8 mouse cellular contexts compared by ENCODE assay signal in genomic region chr5:36489225-36489624, GRCm38 (mm10). TPM values are rescaled to one million over a fixed set of nuclear protein-coding genes. Genes with fewer than 3 reads are reported as not detected.
DNase-seq lines count a peak whose midpoint lies in the region; ATAC-seq and TF ChIP-seq lines count a peak whose summit lies in the region.
"Had no signal": no experiment of that assay in that cellular context is flagged by ENCODE, and none has a peak within 500 bp of the region (broad histone marks: within the 10 kb centered on the region; RNA-seq: fewer than 3 reads in every experiment).

No protein-coding gene starts in this region.

- peak; percentile 30 for TF ChIP-seq RAD21 in MEL (IDR thresholded peaks at IDR 0.05; ENCODE audit: low read depth, low read length)

- no peak for TF ChIP-seq POLR2A in MEL (IDR thresholded peaks at IDR 0.05; ENCODE audit: control insufficient read depth in 1 of 2, insufficient read depth in 1 of 2, low read depth in 1 of 2, low read length in 2 of 2, poor library complexity in 1 of 2)
- TF ChIP-seq POLR2A in bone marrow, adult 2 months (IDR thresholded peaks at IDR 0.05; ENCODE audit: borderline replicate concordance, control insufficient read depth, low read depth, low read length): no peak

- H3K4me2 ChIP-seq in kidney, embryonic 14.5 days (replicated peaks; ENCODE audit: low read depth, low read length): no peak overlapping the region
- H3K4me2 ChIP-seq: limb, embryonic 13.5 days had no signal

- H3K4me3 ChIP-seq in kidney, embryonic 14.5 days (ENCODE audit: low read length): no peak overlapping the region
- no peak overlapping the region for H3K4me3 ChIP-seq in MEL (ENCODE audit: control insufficient read depth in 1 of 2, insufficient read depth in 1 of 2, low read depth in 2 of 2, low read length in 2 of 2)
- no peak overlapping the region for H3K4me3 ChIP-seq in bone marrow, adult 2 months (replicated peaks; ENCODE audit: control insufficient read depth, low read depth, low read length)
- H3K4me3 ChIP-seq: limb, embryonic 13.5 days had no signal

- H3K9me3 ChIP-seq in kidney, embryonic 14.5 days (ENCODE audit: control insufficient read depth, low read length): no peaks in the 10 kb centered on the region
- no peaks in the 10 kb centered on the region for H3K9me3 ChIP-seq in MEL (replicated peaks; ENCODE audit: insufficient read depth, low read length)
- H3K9me3 ChIP-seq: limb, embryonic 13.5 days had no signal

- peak; percentile 29 to 59 (median 53); a peak in 5 of 6 replicates for TF ChIP-seq CTCF in MEL (IDR thresholded peaks at IDR 0.05 in 2 of 3, conservative IDR thresholded peaks at IDR 0.05 in 1 of 3; ENCODE audit: control insufficient read depth in 1 of 3, insufficient read depth in 1 of 3, low read depth in 2 of 3, low read length in 3 of 3, poor library complexity in 1 of 3, severe bottlenecking in 1 of 3)
- peak; percentile 69 for TF ChIP-seq CTCF in bone marrow, adult 2 months (IDR thresholded peaks at IDR 0.05; ENCODE audit: control insufficient read depth, insufficient read depth, low read length)

- no peak overlapping the region for H3K9ac ChIP-seq in kidney, embryonic 14.5 days (ENCODE audit: low read depth, low read length)
- no peak overlapping the region for H3K9ac ChIP-seq in MEL (ENCODE audit: control insufficient read depth, low read depth, low read length, poor library complexity, severe bottlenecking)
- H3K9ac ChIP-seq: limb, embryonic 13.5 days had no signal

- no peaks in the 10 kb centered on the region; the same call in 1 of the 2 replicates for H3K79me2 ChIP-seq in MEL (ENCODE audit: control insufficient read depth, insufficient read depth, low read length, poor library complexity)

- peaks cover 10% of the 10 kb centered on the region; the same call in 1 of the 2 replicates for H3K4me1 ChIP-seq in kidney, embryonic 14.5 days (ENCODE audit: control insufficient read depth, insufficient read depth, low read length)
- peaks cover 0 to 6% of the 10 kb centered on the region in 2 experiments; a peak in 2 of 4 replicates for H3K4me1 ChIP-seq in MEL (ENCODE audit: control insufficient read depth in 1 of 2, insufficient read depth in 2 of 2, low read length in 2 of 2)
- H3K4me1 ChIP-seq in bone marrow, adult 2 months (ENCODE audit: control insufficient read depth, insufficient read depth, low read length): peaks cover 1% of the 10 kb centered on the region; the same call in 1 of the 2 replicates

- no peak for ATAC-seq in kidney, embryonic 14.5 days (ENCODE audit: low FRiP score, low TSS enrichment)
- no peak for ATAC-seq in granulocyte monocyte progenitor cell, adult 5-6 weeks (replicated peaks; ENCODE audit: poor library complexity, severe bottlenecking)

- no peak overlapping the region for H3K27ac ChIP-seq in kidney, embryonic 14.5 days (ENCODE audit: low read depth, low read length)
- H3K27ac ChIP-seq in MEL (ENCODE audit: control insufficient read depth, low read depth, low read length): no peak overlapping the region
- H3K27ac ChIP-seq in bone marrow, adult 2 months (ENCODE audit: control insufficient read depth, insufficient read depth, low read depth, low read length, poor library complexity): no peak overlapping the region
- H3K27ac ChIP-seq: limb, embryonic 13.5 days had no signal

- 56% methylated on average over 2 of the region's 2 CpGs for WGBS in kidney, embryonic 14.5 days
- WGBS in bone marrow, adult 2 months: 58% methylated on average over 2 of the region's 2 CpGs

- DNase-seq in kidney, adult 18-20 months: peak; percentile 57
- no peak for DNase-seq in MEL (ENCODE audit: low read depth, low spot score)
- peak; percentile 32 to 50 for DNase-seq in lung, adult 18-20 months
- DNase-seq in spleen, postnatal 14 days (ENCODE audit: low spot score in 2 of 2): no peak

- H3K36me3 ChIP-seq in kidney, embryonic 14.5 days (ENCODE audit: control insufficient read depth, insufficient read depth, low read length): peaks cover 29% of the 10 kb centered on the region
- H3K36me3 ChIP-seq in MEL (ENCODE audit: control insufficient read depth in 1 of 2, insufficient read depth in 2 of 2, low read length in 2 of 2): no peaks in the 10 kb centered on the region; a peak in 1 of 4 replicates

- peaks cover 5% of the 10 kb centered on the region; the same call in 1 of the 2 replicates for H3K27me3 ChIP-seq in kidney, embryonic 14.5 days (ENCODE audit: control insufficient read depth, insufficient read depth, low read length)
- no peaks in the 10 kb centered on the region for H3K27me3 ChIP-seq in MEL (ENCODE audit: control insufficient read depth in 1 of 2, insufficient read depth in 2 of 2, low read length in 2 of 2)

- no peak for TF ChIP-seq EP300 in MEL (IDR thresholded peaks at IDR 0.05; ENCODE audit: low read depth in 1 of 2, low read length in 2 of 2)

TF ChIP-seq in MEL, 35 proteins besides CTCF, POLR2A, EP300 and RAD21:
- TF ChIP-seq KAT2A (conservative IDR thresholded peaks at IDR 0.05; ENCODE audit: low read depth, low read length): no peak
- no peak for TF ChIP-seq HCFC1 (IDR thresholded peaks at IDR 0.05; ENCODE audit: low read depth, low read length)
- peak; percentile 49 for TF ChIP-seq SMC3 (IDR thresholded peaks at IDR 0.05; ENCODE audit: low read depth, low read length)
- no peak for TF ChIP-seq POLR2AphosphoS5 (IDR thresholded peaks at IDR 0.05; ENCODE audit: borderline replicate concordance, low read depth, low read length)

RNA-seq across cellular contexts. Expression of gene Ccdc96, which starts 4.8 kb away (rescaled TPM):
- 0.17 and 0.58 TPM in 2 replicates for polyA plus RNA-seq in kidney, embryonic 14.5 days (2014; fragmentation: Nextera tagmentation; extraction: Ambion mirVana)
- total RNA-seq in MEL (2012; rRNA removed): 0.23 and 0.31 TPM in 2 replicates
- polyA plus RNA-seq in MEL (2012; ENCODE audit: insufficient read depth in 1 of 2, insufficient read length in 2 of 2, low read depth in 1 of 2, low replicate concordance in 2 of 2, missing spikeins in 1 of 2): under 1 TPM in 1 of 2 experiments, not detected in 1; 0.64 TPM
- polyA plus RNA-seq in bone marrow, adult 2 months (2011; ENCODE audit: insufficient read depth, insufficient read length, low replicate concordance, missing spikeins): 0.42 TPM in 1 of 2 replicates, not detected in the other
- not detected in 2 replicates for total RNA-seq in granulocyte monocyte progenitor cell, adult 5-6 weeks (2014; fragmentation: Nextera tagmentation)
- 0.43 TPM in 1 of 2 replicates, not detected in the other for total RNA-seq in granulocyte monocyte progenitor cell, adult 5-6 weeks (2017)

RNA-seq across cellular contexts. Expression of gene Tada2b, which starts 5.1 kb away (rescaled TPM):
- polyA plus RNA-seq in kidney, embryonic 14.5 days (2014; fragmentation: Nextera tagmentation; extraction: Ambion mirVana): 3.4 and 3.8 TPM in 2 replicates
- 8.9 and 9.6 TPM in 2 replicates for total RNA-seq in MEL (2012; rRNA removed)
- polyA plus RNA-seq in MEL (2012; ENCODE audit: insufficient read depth in 1 of 2, insufficient read length in 2 of 2, low read depth in 1 of 2, low replicate concordance in 2 of 2, missing spikeins in 1 of 2): 10 to 100 TPM in 1 of 2 experiments, not detected in 1; 24.9 TPM
- 6.4 and 7.9 TPM in 2 replicates for polyA plus RNA-seq in bone marrow, adult 2 months (2011; ENCODE audit: insufficient read depth, insufficient read length, low replicate concordance, missing spikeins)
- 9.1 and 12.9 TPM in 2 replicates for total RNA-seq in granulocyte monocyte progenitor cell, adult 5-6 weeks (2014; fragmentation: Nextera tagmentation)
- 12.1 and 14.5 TPM in 2 replicates for total RNA-seq in granulocyte monocyte progenitor cell, adult 5-6 weeks (2017)

RNA-seq across cellular contexts. Expression of gene Grpel1, which starts 24.4 kb away (rescaled TPM):
- polyA plus RNA-seq in kidney, embryonic 14.5 days (2014; fragmentation: Nextera tagmentation; extraction: Ambion mirVana): 60.1 and 61.8 TPM in 2 replicates
- 68.0 and 75.7 TPM in 2 replicates for total RNA-seq in MEL (2012; rRNA removed)
- 10 to 100 TPM; 41.1 to 87.4 TPM for polyA plus RNA-seq in MEL (2012; ENCODE audit: insufficient read depth in 1 of 2, insufficient read length in 2 of 2, low read depth in 1 of 2, low replicate concordance in 2 of 2, missing spikeins in 1 of 2)
- 5.7 and 13.3 TPM in 2 replicates for polyA plus RNA-seq in bone marrow, adult 2 months (2011; ENCODE audit: insufficient read depth, insufficient read length, low replicate concordance, missing spikeins)
- 28.9 and 40.4 TPM in 2 replicates for total RNA-seq in granulocyte monocyte progenitor cell, adult 5-6 weeks (2014; fragmentation: Nextera tagmentation)
- 35.6 and 37.9 TPM in 2 replicates for total RNA-seq in granulocyte monocyte progenitor cell, adult 5-6 weeks (2017)

Comparison
In these comparisons a context has a peak if more than half of its experiments do, and no peak if none do; other contexts are left out.
1. DNase-seq: peak in kidney, adult 18-20 months (single experiment) and lung, adult 18-20 months (2 of 2); none in MEL (single experiment) and spleen, postnatal 14 days (0 of 2).